Mouse (Mus musculus): Measurements from ENCODE around the gene Lpcat4.

DNA sequence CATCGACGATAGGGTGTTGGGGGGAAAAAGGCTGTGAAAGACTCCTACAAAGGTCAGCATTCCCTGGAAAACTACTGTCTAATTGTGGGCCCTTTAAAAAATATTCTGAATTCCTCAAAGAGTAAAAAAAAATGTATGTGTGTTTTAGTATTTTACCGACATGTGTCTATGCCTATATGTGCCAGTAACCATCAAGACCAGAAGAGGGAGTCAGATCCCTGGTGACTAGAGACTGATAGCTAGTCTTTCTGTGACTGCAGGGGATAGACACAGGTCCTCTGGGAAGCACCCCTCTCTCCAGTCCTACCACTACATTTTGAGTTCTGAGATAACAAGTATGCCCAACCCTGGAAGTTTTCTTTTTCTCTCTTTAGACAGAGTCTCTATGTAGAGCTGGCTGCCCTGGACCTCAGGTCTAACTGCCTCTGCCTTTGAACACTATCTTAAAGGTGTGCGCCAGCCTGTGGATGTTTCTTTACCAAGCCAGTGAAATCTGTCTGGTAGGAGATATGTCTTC is 23.6 kb downstream of the Lpcat4 start:
- TF ChIP-seq SMC3 (IDR thresholded peaks at IDR 0.05; ENCODE audit: low read depth, low read length) (peak; percentile 76), GATA1 (IDR thresholded peaks at IDR 0.05; ENCODE audit: low read depth, low read length) (0 out of 2 replicates have a peak, but pooled peaks have one; percentile 8), USF1 (IDR thresholded peaks at IDR 0.05; ENCODE audit: low read depth, low read length) (no peak), NRF1 (IDR thresholded peaks at IDR 0.05; ENCODE audit: insufficient read depth, low read depth, low read length, poor library complexity, severe bottlenecking) (no peak), CTCF (IDR thresholded peaks at IDR 0.05 in 2 of 3, conservative IDR thresholded peaks at IDR 0.05 in 1 of 3; ENCODE audit: control insufficient read depth in 1 of 3, insufficient read depth in 1 of 3, low read depth in 2 of 3, low read length in 3 of 3, poor library complexity in 1 of 3, severe bottlenecking in 1 of 3) (peak; percentile 21 to 81 (median 38); a peak in 5 of 6 replicates), SIN3A (IDR thresholded peaks at IDR 0.05; ENCODE audit: low read length) (peak; percentile 67), MAX (IDR thresholded peaks at IDR 0.05; ENCODE audit: low read length) (no peak), ZMIZ1 (IDR thresholded peaks at IDR 0.05; ENCODE audit: low read depth, low read length) (no peak), POLR2A (IDR thresholded peaks at IDR 0.05; ENCODE audit: control insufficient read depth in 1 of 2, insufficient read depth in 1 of 2, low read depth in 1 of 2, low read length in 2 of 2, poor library complexity in 1 of 2) (no peak), HCFC1 (IDR thresholded peaks at IDR 0.05; ENCODE audit: low read depth, low read length) (no peak), EP300 (IDR thresholded peaks at IDR 0.05; ENCODE audit: low read depth in 1 of 2, low read length in 2 of 2) (no peak), E2F4 (IDR thresholded peaks at IDR 0.05; ENCODE audit: borderline replicate concordance, low read depth, low read length) (no peak)

All from MEL (cell line).